Mouse (Mus musculus) bone marrow, adult 2 months (tissue): Measurements from ENCODE around the gene Acyp2.

ENCODE experiments used
- CTCF ChIP-seq: fragments of 200-500 bp; IDR thresholded peaks from 2 replicates; pipeline ENCODE4 v1.5.1; 2011; ENCODE audit warnings: low read length, control low read depth; ENCODE audit not compliant: control insufficient read depth, insufficient read depth
- POLR2A ChIP-seq: fragments of 200-500 bp; IDR thresholded peaks from 2 replicates; pipeline ENCODE4 v1.6.1; 2011; ENCODE audit warnings: low read depth, mild to moderate bottlenecking, control low read depth, low read length, borderline replicate concordance; ENCODE audit not compliant: control insufficient read depth

- TF ChIP-seq CTCF (no peak), POLR2A (no peak)
Measured at GRCm38 (mm10) chr11:30657069-30657468, 7.7 kb upstream of the Acyp2 start.
